17 mouse cellular contexts compared by ENCODE assay signal in the genomic region with DNA sequence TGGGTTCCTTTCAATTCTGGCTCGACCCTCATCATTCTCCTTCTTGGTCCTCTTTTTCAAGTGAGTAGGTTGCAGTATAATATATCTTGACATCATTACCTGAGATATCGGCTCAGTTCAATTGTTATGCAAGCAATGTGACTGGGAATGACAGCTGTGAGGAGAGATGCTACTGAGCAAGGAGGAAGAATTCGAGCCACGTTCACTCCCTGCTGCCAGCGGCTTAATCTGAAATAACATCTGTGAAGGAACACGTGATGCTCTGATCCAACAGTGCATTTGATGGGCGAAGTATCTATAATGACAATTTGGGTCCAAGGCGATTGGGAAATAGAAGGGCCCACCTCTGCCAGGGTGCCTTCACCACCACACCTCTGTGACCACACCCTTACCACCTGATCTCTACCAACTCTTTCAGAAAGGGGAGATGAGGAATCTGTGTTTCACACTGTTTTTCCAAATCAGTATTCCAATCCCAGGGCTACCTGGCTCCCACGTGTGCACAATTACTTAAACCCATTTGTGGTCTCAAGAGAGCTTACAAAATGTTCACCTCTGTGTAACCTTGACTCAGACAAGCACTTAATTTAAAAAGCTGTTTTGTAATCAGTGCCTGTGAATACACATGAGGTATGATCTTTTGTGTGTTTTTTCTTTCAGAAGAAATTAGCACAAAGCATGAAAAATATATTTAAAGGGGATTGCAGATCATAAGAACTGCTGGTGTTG.
DNase-seq lines count a peak whose midpoint lies in the region; ATAC-seq and TF ChIP-seq lines count a peak whose summit lies in the region.
"Had no signal": no experiment of that assay in that cellular context is flagged by ENCODE, and none has a peak within 500 bp of the region (broad histone marks: within the 10 kb centered on the region; RNA-seq: fewer than 3 reads in every experiment).

No protein-coding gene starts in this region.

- peak; percentile 12 for DNase-seq in forebrain, embryonic 14.5 days (ENCODE audit: low spot score)
- DNase-seq in hindbrain, embryonic 11.5 days (ENCODE audit: low spot score) = no peak
- peak; percentile 61 for DNase-seq in midbrain, embryonic 14.5 days
- DNase-seq in midbrain, postnatal 0 days (ENCODE audit: low spot score) = no peak
- DNase-seq in brain, embryonic 14.5 days (ENCODE audit: low read depth) = peak; percentile 46
- no peak for DNase-seq in adrenal gland, postnatal 4 days (ENCODE audit: low spot score in 2 of 2)
- DNase-seq: adrenal gland, postnatal 10 days; cerebellum, adult 2 months; cerebellum, postnatal 10 days; gastrocnemius, postnatal 10 days; heart, adult 2 months; kidney, adult 18-20 months had no signal

- no peak overlapping the region for H3K27ac ChIP-seq in forebrain, embryonic 14.5 days (ENCODE audit: low read depth, low read length)
- H3K27ac ChIP-seq in forebrain, embryonic 12.5 days = no peak overlapping the region
- H3K27ac ChIP-seq in hindbrain, embryonic 15.5 days (replicated peaks) = no peak overlapping the region
- H3K27ac ChIP-seq in hindbrain, embryonic 11.5 days (ENCODE audit: low read depth, low read length) = no peak overlapping the region
- H3K27ac ChIP-seq in midbrain, embryonic 14.5 days (replicated peaks; ENCODE audit: low read depth, low read length) = peak overlapping the region; percentile 0; the same call in 1 of the 2 replicates
- H3K27ac ChIP-seq in midbrain, postnatal 0 days (ENCODE audit: low read depth, low read length) = no peak overlapping the region
- H3K27ac ChIP-seq: forebrain, embryonic 15.5 days; heart, adult 2 months; intestine, embryonic 15.5 days had no signal

- no peak for TF ChIP-seq CTCF in midbrain, postnatal 0 days (IDR thresholded peaks at IDR 0.05)
- no peak for TF ChIP-seq CTCF in brain, embryonic 14.5 days (IDR thresholded peaks at IDR 0.05; ENCODE audit: borderline replicate concordance, extremely low read depth, insufficient read depth, insufficient read length)

- no peak overlapping the region for H3K4me2 ChIP-seq in forebrain, embryonic 14.5 days (ENCODE audit: low read length)
- H3K4me2 ChIP-seq in forebrain, embryonic 12.5 days = no peak overlapping the region
- H3K4me2 ChIP-seq in hindbrain, embryonic 15.5 days = no peak overlapping the region
- H3K4me2 ChIP-seq in hindbrain, embryonic 11.5 days (replicated peaks; ENCODE audit: low read depth, low read length) = no peak overlapping the region
- no peak overlapping the region for H3K4me2 ChIP-seq in midbrain, embryonic 14.5 days (ENCODE audit: low read length)
- no peak overlapping the region for H3K4me2 ChIP-seq in midbrain, postnatal 0 days (ENCODE audit: low read depth, low read length, poor library complexity, severe bottlenecking)
- H3K4me2 ChIP-seq: forebrain, embryonic 15.5 days; heart, embryonic 12.5 days; intestine, embryonic 15.5 days had no signal

- H3K4me3 ChIP-seq in forebrain, embryonic 14.5 days (ENCODE audit: low read depth, low read length) = no peak overlapping the region
- no peak overlapping the region for H3K4me3 ChIP-seq in forebrain, embryonic 12.5 days (replicated peaks)
- H3K4me3 ChIP-seq in hindbrain, embryonic 15.5 days = no peak overlapping the region
- H3K4me3 ChIP-seq in hindbrain, embryonic 11.5 days (ENCODE audit: low read depth, low read length) = no peak overlapping the region
- no peak overlapping the region for H3K4me3 ChIP-seq in midbrain, embryonic 14.5 days (replicated peaks; ENCODE audit: low read depth, low read length)
- no peak overlapping the region for H3K4me3 ChIP-seq in midbrain, postnatal 0 days (ENCODE audit: low read depth, low read length)
- H3K4me3 ChIP-seq: forebrain, embryonic 15.5 days; heart, adult 2 months; heart, embryonic 12.5 days; intestine, embryonic 15.5 days had no signal

- H3K36me3 ChIP-seq in forebrain, embryonic 14.5 days (ENCODE audit: control insufficient read depth, insufficient read depth, low read length) = no peaks in the 10 kb centered on the region
- H3K36me3 ChIP-seq in forebrain, embryonic 12.5 days (replicated peaks) = no peaks in the 10 kb centered on the region
- no peaks in the 10 kb centered on the region for H3K36me3 ChIP-seq in hindbrain, embryonic 15.5 days
- no peaks in the 10 kb centered on the region for H3K36me3 ChIP-seq in hindbrain, embryonic 11.5 days (ENCODE audit: control insufficient read depth, insufficient read depth, low read length)
- H3K36me3 ChIP-seq in midbrain, embryonic 14.5 days (ENCODE audit: control insufficient read depth, insufficient read depth, low read length) = no peaks in the 10 kb centered on the region
- H3K36me3 ChIP-seq in midbrain, postnatal 0 days (ENCODE audit: insufficient read depth, low read length) = no peaks in the 10 kb centered on the region
- H3K36me3 ChIP-seq: forebrain, embryonic 15.5 days; heart, embryonic 12.5 days; intestine, embryonic 15.5 days had no signal

- no peaks in the 10 kb centered on the region for H3K27me3 ChIP-seq in forebrain, embryonic 14.5 days (replicated peaks; ENCODE audit: control insufficient read depth, insufficient read depth, low read length)
- no peaks in the 10 kb centered on the region for H3K27me3 ChIP-seq in forebrain, embryonic 12.5 days
- H3K27me3 ChIP-seq in hindbrain, embryonic 15.5 days = no peaks in the 10 kb centered on the region
- no peaks in the 10 kb centered on the region for H3K27me3 ChIP-seq in hindbrain, embryonic 11.5 days (ENCODE audit: control insufficient read depth, insufficient read depth, low read length)
- no peaks in the 10 kb centered on the region for H3K27me3 ChIP-seq in midbrain, embryonic 14.5 days (ENCODE audit: control insufficient read depth, insufficient read depth, low read length)
- no peaks in the 10 kb centered on the region for H3K27me3 ChIP-seq in midbrain, postnatal 0 days (ENCODE audit: insufficient read depth, low read length)
- H3K27me3 ChIP-seq: forebrain, embryonic 15.5 days; heart, embryonic 12.5 days; intestine, embryonic 15.5 days had no signal

- no peak overlapping the region for H3K9ac ChIP-seq in forebrain, embryonic 14.5 days (ENCODE audit: low read length)
- H3K9ac ChIP-seq in forebrain, embryonic 12.5 days = no peak overlapping the region
- no peak overlapping the region for H3K9ac ChIP-seq in hindbrain, embryonic 15.5 days
- no peak overlapping the region for H3K9ac ChIP-seq in hindbrain, embryonic 11.5 days (ENCODE audit: low read depth, low read length)
- H3K9ac ChIP-seq in midbrain, embryonic 14.5 days (replicated peaks; ENCODE audit: low read length) = no peak overlapping the region
- H3K9ac ChIP-seq in midbrain, postnatal 0 days (replicated peaks; ENCODE audit: low read length, poor library complexity, severe bottlenecking) = no peak overlapping the region
- H3K9ac ChIP-seq: forebrain, embryonic 15.5 days; heart, embryonic 12.5 days; intestine, embryonic 15.5 days had no signal

- no peaks in the 10 kb centered on the region for H3K9me3 ChIP-seq in forebrain, embryonic 14.5 days (replicated peaks; ENCODE audit: control insufficient read depth, low read length)
- H3K9me3 ChIP-seq in forebrain, embryonic 12.5 days = no peaks in the 10 kb centered on the region
- no peaks in the 10 kb centered on the region for H3K9me3 ChIP-seq in hindbrain, embryonic 15.5 days
- H3K9me3 ChIP-seq in hindbrain, embryonic 11.5 days (ENCODE audit: control insufficient read depth, low read length) = no peaks in the 10 kb centered on the region
- H3K9me3 ChIP-seq in midbrain, embryonic 14.5 days (ENCODE audit: control insufficient read depth, low read length) = no peaks in the 10 kb centered on the region
- no peaks in the 10 kb centered on the region for H3K9me3 ChIP-seq in midbrain, postnatal 0 days (ENCODE audit: low read length)
- H3K9me3 ChIP-seq: forebrain, embryonic 15.5 days; heart, embryonic 12.5 days; intestine, embryonic 15.5 days had no signal

- H3K4me1 ChIP-seq in forebrain, embryonic 14.5 days (ENCODE audit: control insufficient read depth, insufficient read depth, low read length) = no peaks in the 10 kb centered on the region
- no peaks in the 10 kb centered on the region; the same call in 1 of the 2 replicates for H3K4me1 ChIP-seq in forebrain, embryonic 12.5 days
- H3K4me1 ChIP-seq in hindbrain, embryonic 15.5 days (replicated peaks) = peaks cover 15% of the 10 kb centered on the region
- H3K4me1 ChIP-seq in hindbrain, embryonic 11.5 days (replicated peaks; ENCODE audit: control insufficient read depth, insufficient read depth, low read length) = 0 out of 2 replicates have a peak, but pooled peaks cover 2% of the 10 kb centered on the region
- H3K4me1 ChIP-seq in midbrain, embryonic 14.5 days (ENCODE audit: control insufficient read depth, insufficient read depth, low read length) = peaks cover 12% of the 10 kb centered on the region; the same call in 1 of the 2 replicates
- no peaks in the 10 kb centered on the region; the same call in 1 of the 2 replicates for H3K4me1 ChIP-seq in midbrain, postnatal 0 days (ENCODE audit: insufficient read depth, low read length)
- H3K4me1 ChIP-seq: forebrain, embryonic 15.5 days; heart, embryonic 12.5 days; intestine, embryonic 15.5 days had no signal

- no peak for TF ChIP-seq POLR2A in brain, embryonic 14.5 days (IDR thresholded peaks at IDR 0.05; ENCODE audit: borderline replicate concordance, extremely low read depth, insufficient read depth, insufficient read length, poor library complexity, severe bottlenecking)

- WGBS in forebrain, embryonic 14.5 days = 79% methylated on average over 9 of the region's 9 CpGs
- 80% methylated on average over 9 of the region's 9 CpGs for WGBS in forebrain, embryonic 12.5 days
- 51% methylated on average over 9 of the region's 9 CpGs for WGBS in hindbrain, embryonic 15.5 days
- 80% methylated on average over 9 of the region's 9 CpGs for WGBS in hindbrain, embryonic 11.5 days
- WGBS in midbrain, embryonic 14.5 days = 53% methylated on average over 9 of the region's 9 CpGs
- 44% methylated on average over 9 of the region's 9 CpGs for WGBS in midbrain, postnatal 0 days

- ATAC-seq in forebrain, embryonic 14.5 days = no peak
- ATAC-seq in forebrain, embryonic 12.5 days (ENCODE audit: low FRiP score) = no peak
- peak; percentile 38; the same call in 1 of the 2 replicates for ATAC-seq in hindbrain, embryonic 15.5 days (ENCODE audit: low FRiP score, low read depth)
- ATAC-seq in hindbrain, embryonic 11.5 days (ENCODE audit: low FRiP score) = no peak
- ATAC-seq in midbrain, embryonic 14.5 days (ENCODE audit: low FRiP score, low TSS enrichment) = no peak
- ATAC-seq in midbrain, postnatal 0 days (ENCODE audit: low FRiP score) = no peak
- ATAC-seq: forebrain, embryonic 15.5 days; intestine, embryonic 15.5 days had no signal

Comparison
In these comparisons a context has a peak if more than half of its experiments do, and no peak if none do; other contexts are left out.
1. DNase-seq: peak in forebrain, embryonic 14.5 days (single experiment), midbrain, embryonic 14.5 days (single experiment) and brain, embryonic 14.5 days (single experiment); none in hindbrain, embryonic 11.5 days (single experiment), midbrain, postnatal 0 days (single experiment) and adrenal gland, postnatal 4 days (0 of 2).